Mouse (Mus musculus): ENCODE data around the gene Crim1.

DNA sequence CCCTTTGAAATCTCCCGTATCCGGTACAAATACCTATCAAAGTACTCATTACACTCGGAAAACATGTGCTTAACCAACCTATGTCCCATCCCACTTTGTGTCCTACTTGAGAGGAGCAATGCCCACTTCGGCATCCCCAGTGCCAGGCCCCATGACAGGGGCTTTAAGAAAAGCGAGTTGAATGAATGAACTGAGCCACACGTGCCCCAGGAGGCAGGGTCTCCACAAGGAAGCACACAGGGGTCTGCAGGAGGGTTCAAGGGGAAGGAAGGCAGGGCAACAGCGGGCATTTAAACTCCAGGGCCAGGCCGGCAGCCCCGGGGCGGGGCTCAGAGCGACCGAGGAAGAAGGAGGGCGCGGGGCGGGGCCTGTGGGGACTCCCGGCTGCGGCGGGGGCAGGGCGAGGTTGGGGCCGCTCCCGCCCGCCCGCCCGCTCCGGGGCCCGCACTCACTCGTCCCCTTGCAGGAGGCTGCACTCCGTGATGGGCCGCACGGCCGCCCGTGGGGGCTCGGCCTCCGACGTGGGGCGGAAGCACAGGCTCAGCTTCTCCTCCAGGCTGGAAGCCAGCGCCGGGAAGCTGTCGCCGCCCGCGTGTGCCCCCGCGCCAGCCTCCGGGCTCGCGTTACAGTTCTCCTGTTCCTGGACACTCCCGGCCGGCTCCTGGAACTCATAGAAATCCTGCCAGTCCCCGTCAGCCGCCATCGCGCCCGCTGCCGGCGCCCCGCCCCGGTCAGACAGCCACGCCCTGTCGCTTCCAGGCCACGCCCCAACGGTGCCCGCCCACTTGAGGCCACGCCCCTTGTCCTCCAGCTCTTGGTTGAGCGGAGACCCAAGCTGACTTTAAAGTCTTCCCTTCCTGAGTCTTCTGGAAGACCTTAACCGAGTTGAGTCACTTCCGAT is 217.6 kb downstream of the Crim1 start, which contains the start of gene Fez2:
- TF ChIP-seq GATA1 (IDR thresholded peaks at IDR 0.05; ENCODE audit: borderline replicate concordance, low read length) (no peak), FLI1 (IDR thresholded peaks at IDR 0.05; ENCODE audit: low read length) (no peak)
